Mouse (Mus musculus) heart, postnatal 25 days (tissue): ENCODE measurements at regions not wholly inside any gene's neighbourhood (a gene's known extent, or its start where the extent isn't known, plus 50 kb on each side); places are given as distances from the start of the nearest gene placed in this dataset.

ENCODE experiments used
- DNase-seq: peaks from one replicate; pipeline ENCODE4 v3.0.0; 2022; ENCODE audit warnings: low spot score
- intact Hi-C: fragments of 180-260 bp; cut with DNase I; formaldehyde crosslinking; loops from one replicate; pipeline ENCODE4 v1.15.1; 2025

GRCm38 (mm10) chr7:113149966-113150470 lies 57.2 kb upstream of the Arntl start:
- intact Hi-C loops: loop anchor here (5.0 kb wide), 1 partner anchor 57 kb away; the partner anchor contains the start of gene Arntl
- no peak for DNase-seq

GRCm38 (mm10) chr7:113150789-113151188 lies 56.5 kb upstream of the Arntl start:
- intact Hi-C loops: no loop called here

GRCm38 (mm10) chr7:113151499-113151898 lies 55.8 kb upstream of the Arntl start:
- DNase-seq: peak; percentile 45

More at GRCm38 (mm10) chr7:113150789-113151188, 56.5 kb upstream of the Arntl start:
- no peak for DNase-seq

GRCm38 (mm10) chr7:113153386-113153785 lies 53.9 kb upstream of the Arntl start:
- intact Hi-C loops: no loop called here
- no peak for DNase-seq

More at GRCm38 (mm10) chr7:113151499-113151898, 55.8 kb upstream of the Arntl start:
- intact Hi-C loops: no loop called here

- intact Hi-C loops: no loop called here
- no peak for DNase-seq
Measured at GRCm38 (mm10) chr7:113154066-113154465, 53.2 kb upstream of the Arntl start.

GRCm38 (mm10) chr7:113156366-113156765 lies 50.9 kb upstream of the Arntl start:
- no peak for DNase-seq
- intact Hi-C loops: no loop called here

GRCm38 (mm10) chr7:113156861-113157747 lies 50.2 kb upstream of the Arntl start:
- no peak for DNase-seq
- intact Hi-C loops: no loop called here
